Mouse (Mus musculus) thymus, adult 2 months (tissue): ENCODE measurements around the gene Ppp6c.

Source experiments
- CTCF ChIP-seq: fragments of 200-500 bp; IDR thresholded peaks from 2 replicates; pipeline ENCODE4 v1.5.1; 2012; ENCODE audit warnings: mild to moderate bottlenecking, control low read depth, low read length, moderate library complexity, borderline replicate concordance; ENCODE audit not compliant: control insufficient read depth, poor library complexity, insufficient read depth; ENCODE audit errors: extremely low read depth
- POLR2A ChIP-seq: fragments of 200-500 bp; IDR thresholded peaks from 2 replicates; pipeline ENCODE4 v1.6.1; 2012; ENCODE audit warnings: mild to moderate bottlenecking, low read length, control low read depth, moderate library complexity; ENCODE audit not compliant: control insufficient read depth, poor library complexity, insufficient read depth; ENCODE audit errors: extremely low read depth

DNA sequence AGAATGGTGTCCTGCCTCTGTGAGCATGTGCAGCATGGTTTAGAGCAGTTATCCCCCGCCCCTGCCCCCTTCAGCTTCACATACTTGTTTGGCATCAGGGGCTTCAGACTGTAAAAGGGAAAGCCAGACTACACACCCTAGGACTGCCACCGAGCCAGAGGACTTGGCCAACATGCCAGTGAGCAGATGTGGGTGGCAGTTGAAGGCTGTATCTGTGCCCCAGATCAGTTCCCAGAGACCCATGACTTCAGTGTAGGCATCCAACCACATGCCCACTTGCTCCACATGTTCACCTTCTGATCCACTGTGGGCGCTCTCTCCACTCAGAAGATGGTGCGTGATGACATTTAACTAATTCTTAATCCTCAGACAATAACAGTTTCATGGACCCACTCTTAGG is 9.1 kb downstream of the Ppp6c start:
- TF ChIP-seq CTCF (no peak), POLR2A (no peak)
